Mouse (Mus musculus): ENCODE results near the gene Adamts10.

Gene Adamts10

GRCm38 (mm10) chr17:33554536-33554935, 30.5 kb downstream of the Adamts10 start:
- DNase-seq (ENCODE audit: low spot score), result no peak

DNA sequence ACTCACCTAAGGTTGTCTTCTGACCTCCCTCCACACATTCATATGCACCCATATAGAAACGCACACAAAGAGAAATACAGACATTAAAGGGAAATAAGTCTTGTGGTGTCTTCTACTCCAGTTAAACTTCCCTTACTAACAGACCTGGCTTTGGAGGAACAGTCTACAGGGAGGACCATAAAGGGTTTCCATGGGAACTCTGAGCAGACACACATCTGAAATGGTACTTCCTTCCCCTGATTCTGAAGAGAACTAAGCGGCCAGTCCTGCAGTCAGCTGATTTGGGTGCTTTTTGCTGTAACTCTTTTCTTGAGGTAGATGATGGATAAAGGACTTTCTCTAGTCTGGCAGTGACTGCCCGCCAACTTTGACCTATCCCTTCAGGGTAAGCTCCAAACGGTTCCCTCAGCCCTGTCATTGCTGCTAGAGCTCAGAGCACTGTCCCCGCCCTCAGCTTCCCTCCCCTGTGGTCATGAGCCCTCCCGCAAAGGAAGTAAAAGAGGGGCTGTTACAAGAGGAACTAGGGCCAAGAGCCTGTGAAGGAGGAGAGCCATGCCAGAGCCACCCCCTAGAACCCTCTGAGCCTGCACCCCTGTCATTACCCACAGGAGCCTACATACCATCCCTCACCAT, 31.3 kb downstream of the Adamts10 start, which contains the start of gene Myo1f:
Myo1f (plus strand) TSS at position 485 of the 633 bp plus-strand sequence.
- DNase-seq (ENCODE audit: low spot score), result no peak

DNA sequence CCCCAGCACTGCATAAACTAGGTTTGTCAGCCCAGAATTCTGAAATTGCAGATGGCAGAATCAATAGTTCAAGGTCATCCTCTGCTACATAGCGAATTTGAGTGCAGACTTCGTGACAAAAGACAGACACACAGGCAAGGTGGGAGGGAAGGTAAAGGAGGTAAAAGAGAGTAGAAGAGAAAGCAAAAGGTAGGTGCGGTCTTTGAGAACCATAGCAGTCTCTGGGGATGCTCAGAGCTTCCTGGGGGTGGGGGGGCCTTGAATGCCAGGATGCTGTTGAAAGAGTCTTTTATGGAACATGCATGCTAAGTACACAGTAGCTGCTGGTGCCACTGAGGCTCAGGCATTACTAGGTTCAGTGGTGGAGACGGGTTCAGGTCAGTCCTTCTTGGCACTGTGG, 33.9 kb downstream of the Adamts10 start:
- DNase-seq (ENCODE audit: low spot score), result no peak

DNA sequence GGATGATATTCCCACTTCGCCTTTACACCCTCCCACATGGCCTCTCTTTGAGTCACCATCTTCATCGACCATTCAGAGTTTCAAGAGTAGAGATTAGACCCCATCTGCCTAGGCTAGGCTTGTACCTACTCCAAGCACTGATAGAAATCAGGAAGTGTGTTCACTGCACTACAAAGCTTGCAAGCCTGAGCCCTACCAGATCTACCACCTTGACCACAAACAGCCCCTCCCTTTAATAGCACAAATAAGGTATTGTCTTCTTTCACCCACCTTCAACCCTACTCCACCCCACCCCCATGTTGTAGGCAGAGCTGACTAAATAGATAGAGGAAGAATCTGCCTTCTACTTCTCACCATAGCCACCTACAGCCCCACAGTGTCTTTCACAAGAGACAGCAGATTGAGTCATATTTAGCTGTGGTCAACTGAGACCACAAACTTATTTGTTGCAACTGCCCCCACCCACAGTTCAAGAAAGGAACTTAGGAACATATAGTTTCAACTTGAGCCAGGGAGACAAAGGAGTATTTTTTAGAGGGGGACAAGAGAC, 39.6 kb downstream of the Adamts10 start:
- no peak for DNase-seq (ENCODE audit: low spot score)

DNA sequence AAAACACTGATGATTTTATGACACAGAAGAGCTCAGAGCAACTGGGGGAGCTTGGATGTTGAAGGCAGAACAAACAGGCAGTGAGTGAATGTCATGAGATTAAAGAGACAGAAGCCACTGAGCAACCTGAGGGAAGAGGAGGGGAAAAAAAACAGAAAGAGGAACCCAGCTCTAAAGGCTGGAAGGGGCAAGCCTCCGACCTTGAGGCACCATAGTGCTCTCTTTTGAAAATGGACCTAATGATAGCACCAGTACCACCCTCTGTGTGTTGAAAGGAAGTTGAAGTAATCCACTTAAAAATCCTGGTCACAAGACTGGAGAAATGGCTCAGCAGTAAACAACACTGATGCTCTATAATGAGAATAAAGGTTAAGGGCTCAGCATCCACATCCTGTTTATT, 40.6 kb downstream of the Adamts10 start:
- no peak for DNase-seq (ENCODE audit: low spot score)

DNA sequence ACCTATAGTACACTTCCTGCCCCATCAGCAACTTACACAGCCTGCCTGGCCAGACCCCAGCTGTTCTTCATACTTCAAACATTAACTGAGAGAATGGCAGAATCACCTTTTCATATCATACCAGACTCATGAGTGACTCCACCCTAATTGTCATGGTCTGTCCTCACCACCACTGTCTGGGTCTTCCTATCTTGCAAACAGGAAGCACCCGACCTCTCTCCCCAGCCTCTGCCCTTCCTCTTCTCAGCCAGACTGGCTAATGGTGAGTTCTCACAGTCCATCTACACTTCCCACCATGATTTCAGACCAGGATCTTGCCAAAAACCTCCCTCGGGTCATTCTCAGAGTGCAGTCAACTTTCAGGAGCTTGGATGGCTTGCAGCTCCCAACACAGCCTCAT, 42.2 kb downstream of the Adamts10 start:
- DNase-seq (ENCODE audit: low spot score), result no peak

DNA sequence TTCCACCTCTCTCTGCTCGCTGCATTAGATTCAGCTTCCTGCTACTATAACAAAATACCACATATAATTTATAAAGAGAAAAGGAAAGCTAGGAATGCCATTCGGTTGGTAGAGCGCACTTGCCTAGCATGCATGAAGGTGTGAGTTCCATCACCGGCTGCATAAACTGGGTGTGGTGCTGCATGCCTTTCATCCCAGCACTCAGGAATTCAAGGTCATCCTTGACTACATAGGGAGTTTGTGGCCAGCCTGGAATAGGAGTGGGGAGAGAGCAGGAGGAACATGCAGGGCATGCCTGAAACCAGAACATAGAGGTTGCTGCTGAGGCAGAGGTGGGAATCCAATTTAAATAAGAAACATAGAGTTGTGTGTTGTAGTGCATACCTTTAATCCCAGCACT, 60.1 kb downstream of the Adamts10 start:
- no peak for DNase-seq (ENCODE audit: low spot score)

- DNase-seq (ENCODE audit: low spot score), result no peak
Observed at GRCm38 (mm10) chr17:33586011-33586410, 62.0 kb downstream of the Adamts10 start.

GRCm38 (mm10) chr17:33597271-33597670, 73.3 kb downstream of the Adamts10 start:
- no peak for DNase-seq (ENCODE audit: low spot score)

- no peak for DNase-seq (ENCODE audit: low spot score)
Observed at GRCm38 (mm10) chr17:33598506-33598905, 74.5 kb downstream of the Adamts10 start.

DNA sequence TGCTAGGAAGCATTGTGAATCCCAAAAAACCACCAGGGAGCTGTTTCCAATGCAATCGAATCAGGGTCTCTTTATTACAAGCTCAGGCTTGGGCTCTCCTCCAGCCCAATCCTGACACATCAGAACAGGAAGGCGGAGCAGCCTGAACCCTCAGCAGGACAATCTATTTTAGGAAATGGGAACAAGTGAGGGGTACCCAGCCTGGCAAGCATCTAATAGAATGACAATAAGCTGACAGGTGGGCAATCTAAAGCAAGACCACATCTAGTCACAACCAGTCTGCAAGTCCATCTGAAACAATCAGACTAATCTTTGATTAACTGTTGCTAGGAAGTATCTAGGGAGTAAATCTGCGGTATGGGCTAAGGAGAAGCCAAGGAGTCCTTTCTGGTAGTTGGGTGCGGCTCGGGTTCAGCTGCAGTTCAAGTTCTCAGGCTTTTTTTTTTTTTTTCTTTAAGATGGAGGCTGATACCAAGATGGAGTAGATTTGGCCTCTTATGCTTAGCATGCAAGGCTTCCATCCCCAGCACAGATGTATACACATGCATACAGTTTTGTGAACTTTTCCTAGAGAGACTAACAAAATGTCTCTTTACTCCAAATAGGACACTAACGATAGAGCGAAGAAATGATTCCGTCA, 76.0 kb downstream of the Adamts10 start:
- DNase-seq (ENCODE audit: low spot score), result no peak

DNA sequence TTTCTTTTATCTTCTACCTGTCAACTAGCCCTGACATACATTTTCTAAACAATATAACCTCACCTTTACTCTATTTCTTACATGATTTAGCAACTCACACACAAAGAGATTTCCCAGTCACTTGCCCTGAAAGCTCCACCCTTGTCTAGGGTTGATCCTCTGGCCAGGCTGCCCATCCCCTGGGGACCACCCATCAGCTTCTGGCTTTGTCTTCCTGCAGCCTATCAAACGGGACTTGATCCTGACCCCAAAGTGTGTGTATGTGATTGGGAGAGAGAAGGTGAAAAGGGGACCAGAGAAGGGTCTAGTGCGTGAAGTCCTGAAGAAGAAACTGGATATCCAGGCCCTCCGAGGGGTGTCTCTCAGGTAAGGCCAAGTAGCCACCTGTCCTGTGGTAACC, 76.8 kb downstream of the Adamts10 start:
- DNase-seq (ENCODE audit: low spot score), result no peak

- no peak for DNase-seq (ENCODE audit: low spot score)
Observed at GRCm38 (mm10) chr17:33601947-33602346, 77.9 kb downstream of the Adamts10 start.
